Comparison of ENCODE assay signal across 8 mouse cellular contexts in genomic region chr4:128811382-128812056, GRCm38 (mm10). TPM values are rescaled to one million over a fixed set of nuclear protein-coding genes. Genes with fewer than 3 reads are reported as not detected.
DNase-seq lines count a peak whose midpoint lies in the region; ATAC-seq and TF ChIP-seq lines count a peak whose summit lies in the region.

No protein-coding gene starts in this region.

- WGBS in lung, embryonic 14.5 days: 14% methylated on average over 16 of the region's 16 CpGs

- peak; percentile 94 for DNase-seq in NIH3T3 (ENCODE audit: low read depth)
- DNase-seq in cerebellum, adult 8-10 months: peak; percentile 77
- DNase-seq in forelimb bud, embryonic 11.5 days (ENCODE audit: low read depth, low spot score): peak; percentile 89
- peak; percentile 85 to 87 for DNase-seq in layer of hippocampus, adult 8-10 months (ENCODE audit: low spot score in 2 of 2)
- peak; percentile 93 for DNase-seq in lung, embryonic 14.5 days
- DNase-seq in thymus, postnatal 0 days (ENCODE audit: low spot score): peak; percentile 77

- peak overlapping the region; percentile 72 for H3K9ac ChIP-seq in lung, embryonic 14.5 days

- H3K36me3 ChIP-seq in lung, embryonic 14.5 days (ENCODE audit: insufficient read depth): no peaks in the 10 kb centered on the region

- H3K9me3 ChIP-seq in lung, embryonic 14.5 days (ENCODE audit: low read depth, low read length): no peaks in the 10 kb centered on the region

- H3K27ac ChIP-seq in lung, embryonic 14.5 days (ENCODE audit: low read depth): peak overlapping the region; percentile 71

- ATAC-seq in hematopoietic stem cell, adult 5-6 weeks (replicated peaks in 1 of 2; ENCODE audit: insufficient read depth in 1 of 2, low FRiP score in 2 of 2, low TSS enrichment in 1 of 2, low read depth in 1 of 2, poor library complexity in 2 of 2, severe bottlenecking in 2 of 2): peak; percentile 95 to 96
- ATAC-seq in lung, embryonic 14.5 days (ENCODE audit: insufficient read depth): peak; percentile 88
- ATAC-seq in neutrophil, adult 5-6 weeks (ENCODE audit: extremely low read depth, insufficient number of reproducible peaks, low FRiP score, poor library complexity, severe bottlenecking): peak; percentile 86

- peak overlapping the region; percentile 72 for H3K4me2 ChIP-seq in lung, embryonic 14.5 days

- no peaks in the 10 kb centered on the region for H3K4me1 ChIP-seq in lung, embryonic 14.5 days (ENCODE audit: insufficient read depth)

- H3K4me3 ChIP-seq in lung, embryonic 14.5 days (ENCODE audit: low read depth, low read length): peak overlapping the region; percentile 52

- no peak for TF ChIP-seq CTCF in lung, embryonic 14.5 days (IDR thresholded peaks at IDR 0.05; ENCODE audit: low read depth)

- no peaks in the 10 kb centered on the region for H3K27me3 ChIP-seq in lung, embryonic 14.5 days (ENCODE audit: insufficient read depth, low read length)

RNA-seq across cellular contexts. Expression of gene Zfp362, which starts 5.7 kb away (rescaled TPM):
- total RNA-seq in hematopoietic stem cell, adult 5-6 weeks (2017): 7.8 and 8.5 TPM in 2 replicates
- total RNA-seq in layer of hippocampus, adult 8-10 months (2022): 10 to 100 TPM; 22.1 to 28.3 (median 25.5) TPM
- polyA plus RNA-seq in lung, embryonic 14.5 days (2014; fragmentation: Nextera tagmentation; extraction: Ambion mirVana): 41.9 and 48.0 TPM in 2 replicates
- 7.8 and 8.8 TPM in 2 replicates for total RNA-seq in neutrophil, adult 5-6 weeks (2017)
- 23.6 and 25.8 TPM in 2 replicates for polyA plus RNA-seq in thymus, postnatal 0 days (2015; fragmentation: Nextera tagmentation; extraction: Ambion mirVana)

RNA-seq across cellular contexts. Expression of gene A3galt2, which starts 56.4 kb away (rescaled TPM):
- not detected in 2 replicates for total RNA-seq in hematopoietic stem cell, adult 5-6 weeks (2017)
- total RNA-seq in layer of hippocampus, adult 8-10 months (2022): under 1 TPM; 0.13 to 0.53 (median 0.22) TPM
- 0.17 and 0.30 TPM in 2 replicates for polyA plus RNA-seq in lung, embryonic 14.5 days (2014; fragmentation: Nextera tagmentation; extraction: Ambion mirVana)
- total RNA-seq in neutrophil, adult 5-6 weeks (2017): 0.25 and 0.81 TPM in 2 replicates
- 0.04 and 0.12 TPM in 2 replicates for polyA plus RNA-seq in thymus, postnatal 0 days (2015; fragmentation: Nextera tagmentation; extraction: Ambion mirVana)

Comparison
In these comparisons a context has a peak if more than half of its experiments do, and no peak if none do; other contexts are left out.
1. Peak in every context shown above with its lines: DNase-seq, ATAC-seq, H3K4me3 ChIP-seq and H3K27ac ChIP-seq.